Mouse (Mus musculus) stomach, postnatal 0 days (tissue): ENCODE measurements around the gene Nmur1.

Source experiments
- CTCF ChIP-seq: IDR thresholded peaks from 2 replicates; pipeline ENCODE4 v1.5.1; 2016; ENCODE audit warnings: antibody characterized with exemption, low read depth, mild to moderate bottlenecking, moderate library complexity
- EP300 ChIP-seq: optimal IDR thresholded peaks from 2 replicates; pipeline ENCODE3; 2016; ENCODE audit warnings: antibody characterized with exemption

GRCm38 (mm10) chr1:86381027-86381426, 45.0 kb downstream of the Nmur1 start:
- TF ChIP-seq EP300 (no peak), CTCF (peak; percentile 85)
